Mouse (Mus musculus) intestine, embryonic 15.5 days (tissue): Measurements from ENCODE around the gene Dlgap3. TPM values are rescaled to one million over a fixed set of nuclear protein-coding genes. Genes with fewer than 3 reads are reported as not detected.

Experiments used
- ATAC-seq: fragments of 200-750 bp; cut with Nextera tagmentation; 2 replicates; pipeline ENCODE4 v1.8.0; 2017; ENCODE audit warnings: moderate TSS enrichment, moderate library complexity
- H3K27ac ChIP-seq: fragments of 300-500 bp; sonication (generic); 2 replicates; pipeline ENCODE4 v1.5.1; 2015; ENCODE audit warnings: mild to moderate bottlenecking, inconsistent platforms
- H3K27me3 ChIP-seq: fragments of 300-500 bp; sonication (generic); replicated peaks from 2 replicates; pipeline ENCODE4 v1.6.1; 2015; ENCODE audit warnings: inconsistent platforms
- H3K36me3 ChIP-seq: fragments of 300-500 bp; sonication (generic); 2 replicates; pipeline ENCODE4 v1.6.1; 2015; ENCODE audit warnings: inconsistent platforms
- H3K4me1 ChIP-seq: fragments of 300-500 bp; sonication (generic); replicated peaks from 2 replicates; pipeline ENCODE4 v1.6.1; 2015; ENCODE audit warnings: inconsistent platforms
- H3K4me2 ChIP-seq: fragments of 300-500 bp; sonication (generic); replicated peaks from 2 replicates; pipeline ENCODE4 v1.6.1; 2015; ENCODE audit warnings: mild to moderate bottlenecking, inconsistent platforms
- H3K4me3 ChIP-seq: fragments of 300-500 bp; sonication (generic); replicated peaks from 2 replicates; pipeline ENCODE4 v1.5.1; 2015; ENCODE audit warnings: inconsistent platforms
- H3K9ac ChIP-seq: fragments of 300-500 bp; sonication (generic); 2 replicates; pipeline ENCODE4 v1.6.1; 2015; ENCODE audit warnings: inconsistent platforms
- H3K9me3 ChIP-seq: fragments of 300-500 bp; sonication (generic); 2 replicates; pipeline ENCODE4 v1.6.1; 2016; ENCODE audit warnings: inconsistent platforms
- WGBS: fragments of 180-500 bp; shearing (Covaris S2); methylation state at CpG from one replicate; pipeline ENCODE4 v1.1.7; 2015; 5-methylcytosine and 5-hydroxymethylcytosine counted together
- polyA plus RNA-seq: library from polyadenylated mRNA; unstranded; fragments of >200 nt; fragmentation: Nextera tagmentation; extraction: Ambion mirVana; gene quantifications from 2 replicates; pipeline ENCODE4 v1.2.1, GENCODE M21; 2015

Gene Dlgap3
- polyA plus RNA-seq, 1 experiment from 2014 or later = 1.2 TPM

DNA sequence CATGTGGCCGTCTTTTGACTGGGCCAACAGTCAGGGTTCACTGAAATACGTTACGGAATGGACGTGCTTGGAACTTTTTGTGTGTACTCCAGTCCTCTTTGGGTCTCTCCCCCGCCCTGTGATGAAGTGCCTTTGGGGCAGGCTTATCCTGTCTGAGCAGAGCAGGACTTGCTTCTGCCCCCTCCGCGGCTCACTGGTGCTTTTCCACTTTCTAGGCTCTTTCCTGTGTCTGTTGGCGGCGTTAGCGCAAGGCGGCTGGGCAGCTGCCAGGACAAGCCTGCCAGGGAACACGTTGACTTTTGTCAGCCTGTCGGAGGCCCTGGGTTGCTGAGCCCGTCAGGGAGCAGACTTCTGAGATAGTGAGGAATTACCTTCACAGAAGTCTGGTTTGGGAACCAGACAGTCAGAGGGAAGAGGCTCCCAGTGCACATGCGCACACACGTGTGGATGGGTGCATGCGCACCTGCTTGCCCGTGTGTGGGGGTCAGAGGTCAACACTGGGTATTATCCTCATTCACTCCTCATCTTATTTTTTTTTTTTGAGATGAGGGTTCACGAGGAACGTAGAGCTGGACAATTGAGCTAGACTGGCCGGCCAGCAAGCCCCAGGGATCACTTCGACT is 83.1 kb downstream of the Dlgap3 start:
- H3K27me3 ChIP-seq = no peaks in the 10 kb centered on the region
- peaks cover 8% of the 10 kb centered on the region; the same call in 1 of the 2 replicates for H3K36me3 ChIP-seq
- no peak overlapping the region for H3K4me2 ChIP-seq
- H3K4me3 ChIP-seq = no peak overlapping the region
- no peak for ATAC-seq
- H3K9ac ChIP-seq = no peak overlapping the region
- 54% methylated on average over 22 of the region's 22 CpGs for WGBS
- 0 out of 2 replicates have a peak, but pooled peaks cover 3% of the 10 kb centered on the region for H3K4me1 ChIP-seq
- H3K9me3 ChIP-seq = no peaks in the 10 kb centered on the region
- no peak overlapping the region for H3K27ac ChIP-seq

DNA sequence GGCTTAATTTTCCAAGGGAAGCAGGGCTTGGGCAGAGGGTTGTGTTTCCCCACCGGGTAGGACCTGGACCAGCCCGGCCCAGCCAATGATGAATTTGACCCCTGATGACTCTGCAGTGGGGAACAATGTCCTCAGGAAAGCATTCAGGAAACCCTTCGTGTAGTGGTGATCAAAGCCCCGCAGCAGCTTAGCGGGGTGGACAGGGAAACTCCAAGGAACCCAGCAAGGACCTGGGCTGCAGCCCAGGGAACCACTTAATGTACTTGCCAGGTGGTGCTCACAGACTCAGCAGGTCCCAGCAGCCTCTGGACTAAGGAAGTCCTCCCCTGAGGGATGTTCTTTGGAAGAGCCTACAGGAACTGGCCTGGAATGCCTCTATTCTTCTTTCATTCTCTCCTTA is 87.7 kb downstream of the Dlgap3 start:
- Histone ChIP-seq H3K4me2 (no peak overlapping the region), H3K27me3 (no peaks in the 10 kb centered on the region), H3K36me3 (no peaks in the 10 kb centered on the region), H3K9me3 (no peaks in the 10 kb centered on the region), H3K4me3 (no peak overlapping the region), H3K27ac (no peak overlapping the region), H3K9ac (no peak overlapping the region), H3K4me1 (0 out of 2 replicates have a peak, but pooled peaks cover 3% of the 10 kb centered on the region)
- 60% methylated on average over 5 of the region's 5 CpGs for WGBS
- no peak for ATAC-seq

DNA sequence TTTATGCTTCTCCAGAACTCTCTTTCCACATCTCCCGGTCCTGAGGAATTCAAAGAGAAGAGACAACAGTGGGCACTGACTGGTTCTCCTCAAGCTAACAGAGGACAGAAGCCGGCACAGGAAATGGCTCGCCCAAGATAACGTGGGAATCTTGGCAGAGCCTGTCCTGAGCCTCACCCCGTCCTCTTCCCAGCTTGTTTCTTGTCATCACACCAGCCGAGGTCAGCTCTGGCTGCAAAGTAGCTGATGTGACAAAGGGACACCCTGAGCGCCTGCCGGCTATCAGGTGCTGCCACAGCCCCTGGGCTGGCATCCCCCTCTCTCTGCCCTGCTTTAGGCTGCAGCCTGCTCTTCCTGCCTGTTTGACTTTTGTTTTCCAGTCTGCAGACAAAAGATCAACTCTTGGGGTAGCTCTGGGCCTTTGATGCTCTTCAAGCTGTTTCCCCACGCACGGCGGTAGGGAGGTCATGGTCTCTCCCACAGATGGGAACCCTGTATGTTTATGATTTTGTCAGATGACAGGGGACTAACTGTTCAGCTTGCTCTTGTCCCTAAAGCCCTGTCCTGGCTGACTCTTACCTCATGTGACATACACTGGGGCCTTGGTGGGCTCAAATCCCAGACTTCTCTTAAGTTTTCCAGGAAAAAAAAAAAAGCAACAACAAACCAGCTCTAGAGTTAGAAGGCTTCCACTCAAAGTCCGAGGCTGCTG is 89.3 kb downstream of the Dlgap3 start:
- no peaks in the 10 kb centered on the region for H3K9me3 ChIP-seq
- H3K36me3 ChIP-seq = no peaks in the 10 kb centered on the region
- no peaks in the 10 kb centered on the region for H3K27me3 ChIP-seq
- H3K4me1 ChIP-seq = no peaks in the 10 kb centered on the region
- no peak overlapping the region for H3K9ac ChIP-seq
- WGBS = 40% methylated on average over 12 of the region's 12 CpGs
- no peak overlapping the region for H3K4me3 ChIP-seq
- no peak overlapping the region for H3K4me2 ChIP-seq
- no peak for ATAC-seq
- H3K27ac ChIP-seq = no peak overlapping the region

DNA sequence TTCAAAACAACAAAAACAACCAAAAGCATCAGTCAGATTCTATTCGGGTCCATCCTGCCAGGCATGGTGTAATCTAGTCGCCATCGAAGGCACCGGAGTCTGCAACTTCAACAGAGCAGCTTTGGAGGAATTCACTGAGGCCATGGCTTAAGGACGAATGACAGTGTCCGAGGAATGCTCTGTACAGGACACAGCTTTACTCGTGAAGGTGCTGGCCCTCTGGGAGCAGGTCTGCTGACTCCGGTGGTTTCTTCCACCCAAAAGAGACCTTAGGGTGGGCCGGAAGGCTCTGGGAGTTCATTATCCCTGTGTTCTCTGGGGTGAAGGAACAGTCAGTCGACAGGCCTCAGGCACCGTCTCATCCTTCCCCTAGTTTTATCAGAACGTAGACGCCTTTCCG is 92.6 kb downstream of the Dlgap3 start:
- H3K4me1 ChIP-seq = no peaks in the 10 kb centered on the region
- no peak overlapping the region for H3K9ac ChIP-seq
- no peak overlapping the region for H3K27ac ChIP-seq
- H3K36me3 ChIP-seq = no peaks in the 10 kb centered on the region
- no peak for ATAC-seq
- H3K9me3 ChIP-seq = no peaks in the 10 kb centered on the region
- no peak overlapping the region for H3K4me2 ChIP-seq
- H3K4me3 ChIP-seq = no peak overlapping the region
- H3K27me3 ChIP-seq = no peaks in the 10 kb centered on the region
- 89% methylated on average over 14 of the region's 14 CpGs for WGBS

DNA sequence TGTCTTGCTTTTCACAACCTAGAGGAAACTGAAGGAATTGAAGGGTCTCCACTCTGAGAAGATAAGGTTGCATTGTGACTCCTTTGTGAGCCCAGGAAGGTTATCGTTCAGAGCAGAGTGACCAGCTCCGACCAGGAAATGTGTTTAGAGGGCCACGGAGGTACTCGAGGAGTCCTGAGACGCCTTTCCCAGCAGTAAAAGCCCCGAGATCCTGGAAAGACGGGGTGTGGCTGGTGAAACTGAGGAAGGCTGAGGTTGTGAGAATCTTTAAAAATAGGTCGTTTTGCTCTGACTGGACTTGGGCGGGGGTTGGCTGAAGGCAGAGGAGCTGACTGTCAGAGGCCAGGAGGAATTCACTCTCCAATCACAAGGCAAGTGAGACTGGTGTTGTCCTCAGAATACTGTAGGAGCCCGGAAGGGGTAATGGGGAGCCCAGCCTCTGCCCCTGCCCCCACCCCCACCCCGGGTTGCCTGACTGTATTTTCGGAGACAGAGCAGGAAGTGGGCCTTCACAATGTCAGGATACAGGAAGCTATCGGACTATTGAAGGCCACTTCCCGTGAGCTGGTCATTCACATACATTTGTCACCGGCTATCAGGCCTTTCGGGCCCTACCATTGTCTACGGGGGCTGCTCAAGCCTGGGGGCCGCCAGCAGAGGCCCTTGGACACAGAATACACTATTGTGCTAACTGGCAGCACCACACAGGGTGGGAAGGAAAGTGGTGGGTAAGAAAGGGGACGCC is 94.6 kb downstream of the Dlgap3 start:
- H3K4me1 ChIP-seq = no peaks in the 10 kb centered on the region
- peak; percentile 15; the same call in 1 of the 2 replicates for ATAC-seq
- H3K4me3 ChIP-seq = no peak overlapping the region
- WGBS = 62% methylated on average over 19 of the region's 19 CpGs
- no peak overlapping the region for H3K9ac ChIP-seq
- no peak overlapping the region for H3K4me2 ChIP-seq
- H3K36me3 ChIP-seq = no peaks in the 10 kb centered on the region
- H3K27me3 ChIP-seq = no peaks in the 10 kb centered on the region
- peak overlapping the region; percentile 9; the same call in 1 of the 2 replicates for H3K27ac ChIP-seq
- H3K9me3 ChIP-seq = no peaks in the 10 kb centered on the region

DNA sequence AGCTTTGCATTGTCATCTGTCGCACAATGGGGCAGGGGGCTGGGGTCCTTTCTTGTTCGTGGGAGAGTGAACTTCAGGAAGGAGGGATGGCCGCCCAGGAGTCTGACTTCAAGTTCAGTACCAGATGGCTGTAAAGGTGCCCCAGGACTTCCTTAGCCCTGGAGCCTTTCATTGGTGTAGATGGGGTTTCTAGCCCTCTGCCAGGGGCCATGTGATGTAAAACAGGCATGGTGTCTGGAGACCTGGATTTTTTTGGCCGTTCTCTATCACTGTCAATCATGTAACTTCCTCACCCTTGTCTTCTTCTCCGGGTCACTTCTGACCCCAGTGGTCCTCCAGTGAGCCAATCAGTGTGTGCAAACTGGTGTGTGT is 95.2 kb downstream of the Dlgap3 start:
- 39% methylated on average over 5 of the region's 5 CpGs for WGBS
- ATAC-seq = no peak
- H3K27me3 ChIP-seq = no peaks in the 10 kb centered on the region; the same call in 1 of the 2 replicates
- no peaks in the 10 kb centered on the region for H3K9me3 ChIP-seq
- no peaks in the 10 kb centered on the region for H3K4me1 ChIP-seq
- H3K27ac ChIP-seq = no peak overlapping the region
- no peaks in the 10 kb centered on the region for H3K36me3 ChIP-seq
- H3K4me3 ChIP-seq = no peak overlapping the region
- no peak overlapping the region for H3K9ac ChIP-seq
- no peak overlapping the region for H3K4me2 ChIP-seq

DNA sequence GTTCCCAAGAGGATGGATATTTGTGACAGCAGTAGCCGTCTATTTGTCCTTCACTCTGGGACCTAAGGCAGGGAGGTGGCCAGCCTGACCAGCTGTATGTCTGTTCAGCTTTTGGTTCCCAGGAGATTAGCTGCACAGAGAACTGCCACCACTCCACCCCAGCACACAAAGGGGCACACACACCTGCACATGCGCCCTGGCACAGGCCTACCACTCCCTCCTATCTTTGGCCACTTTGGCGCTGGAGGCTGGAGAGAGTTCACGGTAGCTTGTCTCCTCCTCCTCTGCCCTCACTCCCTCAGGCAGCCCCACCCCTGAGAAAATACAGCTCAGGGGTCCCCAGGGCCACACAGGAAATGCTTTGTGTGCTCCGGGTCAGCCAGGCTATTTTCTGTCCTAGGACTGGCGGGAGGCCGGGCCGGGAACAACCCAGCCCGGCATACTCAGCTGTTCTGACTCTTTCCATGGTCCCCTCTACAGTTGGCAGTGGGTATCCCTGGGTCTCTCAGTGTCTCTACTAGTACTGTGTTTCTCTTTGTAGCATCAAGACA is 109.5 kb downstream of the Dlgap3 start:
- Histone ChIP-seq H3K9ac (no peak overlapping the region), H3K27ac (no peak overlapping the region), H3K4me1 (no peaks in the 10 kb centered on the region), H3K36me3 (no peaks in the 10 kb centered on the region), H3K4me3 (no peak overlapping the region), H3K27me3 (no peaks in the 10 kb centered on the region), H3K4me2 (no peak overlapping the region), H3K9me3 (no peaks in the 10 kb centered on the region)
- 0 out of 2 replicates have a peak, but pooled peaks have one; percentile 20 for ATAC-seq
- 48% methylated on average over 9 of the region's 9 CpGs for WGBS

DNA sequence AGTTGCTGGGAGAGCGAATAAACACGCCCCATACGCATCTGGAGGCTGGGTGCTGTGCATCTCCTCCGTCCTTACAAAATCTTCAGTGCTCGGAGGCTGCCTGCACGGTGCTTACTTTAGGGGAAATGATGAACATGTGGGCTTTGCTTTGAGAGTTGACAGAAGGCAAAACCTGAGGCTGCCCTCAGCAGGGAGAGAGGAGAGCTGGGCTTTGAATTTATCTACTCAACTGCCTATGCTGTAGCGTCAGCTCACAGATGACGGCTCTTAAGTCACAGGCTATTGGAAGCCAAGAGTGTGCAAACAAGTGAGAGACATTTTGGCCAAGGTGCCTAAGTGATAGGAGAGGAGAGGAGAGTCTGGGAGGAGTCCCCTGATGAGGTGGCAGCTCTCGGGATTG is 110.2 kb downstream of the Dlgap3 start:
- Histone ChIP-seq H3K4me3 (no peak overlapping the region), H3K27me3 (no peaks in the 10 kb centered on the region), H3K36me3 (no peaks in the 10 kb centered on the region), H3K9me3 (no peaks in the 10 kb centered on the region), H3K4me1 (no peaks in the 10 kb centered on the region), H3K9ac (no peak overlapping the region), H3K4me2 (no peak overlapping the region), H3K27ac (no peak overlapping the region)
- 72% methylated on average over 9 of the region's 9 CpGs for WGBS
- no peak for ATAC-seq

Other genes with a start within 250 kb of the Dlgap3 start
- 15.1 and 15.2 TPM in 2 replicates for gene Zmym4, start 201.1 kb upstream of the Dlgap3 start, polyA plus RNA-seq
- gene Sfpq, start 147.9 kb upstream of the Dlgap3 start, polyA plus RNA-seq = 71.9 and 75.6 TPM in 2 replicates
- 13.8 and 14.9 TPM in 2 replicates for gene Zmym1, start 108.1 kb upstream of the Dlgap3 start, polyA plus RNA-seq
- gene Zmym6, start 91.8 kb upstream of the Dlgap3 start, polyA plus RNA-seq = 15.1 and 18.2 TPM in 2 replicates
- gene Tmem35b, start 45.5 kb upstream of the Dlgap3 start, polyA plus RNA-seq = 23.2 and 25.7 TPM in 2 replicates
- 56.3 and 57.1 TPM in 2 replicates for gene Smim12, start 74.6 kb downstream of the Dlgap3 start, polyA plus RNA-seq
- gene Gja4, start 144.8 kb downstream of the Dlgap3 start, polyA plus RNA-seq = 20.0 and 21.0 TPM in 2 replicates
- 4.1 and 4.2 TPM in 2 replicates for gene Gjb3, start 161.6 kb downstream of the Dlgap3 start, polyA plus RNA-seq
- gene Gjb4, start 184.9 kb downstream of the Dlgap3 start, polyA plus RNA-seq = 0.16 TPM in 1 of 2 replicates, not detected in the other
- gene Gjb5, start 189.0 kb downstream of the Dlgap3 start, polyA plus RNA-seq = 0.68 and 0.89 TPM in 2 replicates